In genomic region chr9:42022318-42022717, GRCm38 (mm10) we compare ENCODE assay signal across 20 mouse cellular contexts.
DNase-seq lines count a peak whose midpoint lies in the region; ATAC-seq and TF ChIP-seq lines count a peak whose summit lies in the region.
"Had no signal": no experiment of that assay in that cellular context is flagged by ENCODE, and none has a peak within 500 bp of the region (broad histone marks: within the 10 kb centered on the region; RNA-seq: fewer than 3 reads in every experiment).

No protein-coding gene starts in this region.

- no peak overlapping the region for H3K9ac ChIP-seq in heart, embryonic 16.5 days (ENCODE audit: low read length)
- H3K9ac ChIP-seq: forebrain, embryonic 12.5 days; heart, embryonic 15.5 days; limb, embryonic 15.5 days had no signal

- DNase-seq in heart, postnatal 25 days (ENCODE audit: low spot score), result no peak
- DNase-seq in spleen, adult 2 months (ENCODE audit: low read depth in 1 of 2, low spot score in 2 of 2), result peak in 1 of 2 experiments; percentile 71
- no peak for DNase-seq in spleen, postnatal 4 days (ENCODE audit: low spot score in 2 of 2)
- DNase-seq in splenic B cell, adult 2 months (ENCODE audit: low read depth, low spot score), result peak; percentile 83
- DNase-seq in thymus, postnatal 36 days, result peak; percentile 48 to 72
- DNase-seq in testis, postnatal 10 days (ENCODE audit: low spot score), result no peak
- DNase-seq in cerebellum, adult 2 months, result no peak
- DNase-seq: adrenal gland, postnatal 25 days; cerebellum, adult 18-20 months; gastrocnemius, postnatal 25 days; kidney, adult 2 months; kidney, postnatal 14 days; lung, postnatal 10 days had no signal

- no peaks in the 10 kb centered on the region for H3K4me1 ChIP-seq in heart, embryonic 16.5 days (ENCODE audit: control insufficient read depth, insufficient read depth, low read length)
- H3K4me1 ChIP-seq in spleen, adult 2 months (ENCODE audit: control insufficient read depth, insufficient read depth, insufficient read length), result peaks cover 29% of the 10 kb centered on the region; the same call in 1 of the 2 replicates
- no peaks in the 10 kb centered on the region for H3K4me1 ChIP-seq in cerebellum, adult 2 months (ENCODE audit: control insufficient read depth, insufficient read depth, low read length)
- H3K4me1 ChIP-seq: forebrain, embryonic 12.5 days; heart, embryonic 15.5 days; limb, embryonic 15.5 days; megakaryocyte, embryonic 14.5 days had no signal

- no peaks in the 10 kb centered on the region for H3K36me3 ChIP-seq in heart, embryonic 16.5 days (ENCODE audit: control insufficient read depth, insufficient read depth)
- peaks cover 43% of the 10 kb centered on the region for H3K36me3 ChIP-seq in spleen, adult 2 months (ENCODE audit: control insufficient read depth, insufficient read depth, low read length)
- H3K36me3 ChIP-seq in splenic B cell, adult 2 months (ENCODE audit: control insufficient read depth, insufficient read depth, low read length, poor library complexity, severe bottlenecking), result peaks cover 22% of the 10 kb centered on the region
- H3K36me3 ChIP-seq: forebrain, embryonic 12.5 days; heart, embryonic 15.5 days; hindbrain, embryonic 10.5 days; limb, embryonic 15.5 days had no signal

- H3K27me3 ChIP-seq in heart, embryonic 16.5 days (ENCODE audit: control insufficient read depth, insufficient read depth, low read length), result no peaks in the 10 kb centered on the region
- H3K27me3 ChIP-seq in spleen, adult 2 months (ENCODE audit: control insufficient read depth, insufficient read depth, low read length), result no peaks in the 10 kb centered on the region
- no peaks in the 10 kb centered on the region for H3K27me3 ChIP-seq in splenic B cell, adult 2 months (ENCODE audit: control insufficient read depth, insufficient read depth, low read length, poor library complexity, severe bottlenecking)
- no peaks in the 10 kb centered on the region for H3K27me3 ChIP-seq in cerebellum, adult 2 months (ENCODE audit: control insufficient read depth, insufficient read depth, low read length)
- H3K27me3 ChIP-seq: forebrain, embryonic 12.5 days; heart, embryonic 15.5 days; limb, embryonic 15.5 days; megakaryocyte, embryonic 14.5 days had no signal

- TF ChIP-seq CTCF in spleen, adult 2 months (IDR thresholded peaks at IDR 0.05; ENCODE audit: extremely low read depth, insufficient read depth, insufficient read length, insufficient replicate concordance), result no peak
- TF ChIP-seq CTCF in cerebellum, adult 2 months (IDR thresholded peaks at IDR 0.05; ENCODE audit: borderline replicate concordance, insufficient read depth, low read depth, low read length), result no peak

- 0 out of 2 replicates have a peak overlapping the region, but pooled peaks have one; percentile 20 for H3K27ac ChIP-seq in heart, embryonic 16.5 days (ENCODE audit: low read length)
- H3K27ac ChIP-seq in spleen, adult 2 months (ENCODE audit: insufficient read depth, low read length), result peak overlapping the region; percentile 80
- no peak overlapping the region for H3K27ac ChIP-seq in cerebellum, adult 2 months (ENCODE audit: insufficient read depth, low read length)
- H3K27ac ChIP-seq: forebrain, embryonic 12.5 days; heart, embryonic 15.5 days; hindbrain, embryonic 10.5 days; limb, embryonic 15.5 days had no signal

- H3K9me3 ChIP-seq in heart, embryonic 16.5 days (replicated peaks; ENCODE audit: control insufficient read depth, low read length), result no peaks in the 10 kb centered on the region
- H3K9me3 ChIP-seq: forebrain, embryonic 12.5 days; heart, embryonic 15.5 days; hindbrain, embryonic 10.5 days; limb, embryonic 15.5 days; megakaryocyte, embryonic 14.5 days had no signal

- ATAC-seq in heart, embryonic 16.5 days (replicated peaks; ENCODE audit: extremely low read depth, insufficient read depth, low FRiP score), result peak; percentile 57
- ATAC-seq: midbrain, embryonic 16.5 days had no signal

- H3K4me3 ChIP-seq in heart, embryonic 16.5 days (ENCODE audit: low read length), result no peak overlapping the region
- H3K4me3 ChIP-seq in spleen, adult 2 months (ENCODE audit: extremely low read depth, insufficient read depth, insufficient read length), result no peak overlapping the region
- no peak overlapping the region for H3K4me3 ChIP-seq in cerebellum, adult 2 months (replicated peaks; ENCODE audit: insufficient read depth, low read depth, low read length)
- H3K4me3 ChIP-seq: forebrain, embryonic 12.5 days; heart, embryonic 15.5 days; hindbrain, embryonic 10.5 days; limb, embryonic 15.5 days; megakaryocyte, embryonic 14.5 days had no signal

- WGBS in heart, embryonic 16.5 days, result 86% methylated on average over 12 of the region's 12 CpGs
- WGBS in spleen, adult 2 months, result 21% methylated on average over 12 of the region's 12 CpGs
- 90% methylated on average over 12 of the region's 12 CpGs for WGBS in cerebellum, adult 2 months

- no peak overlapping the region for H3K4me2 ChIP-seq in heart, embryonic 16.5 days (ENCODE audit: low read depth, low read length)
- H3K4me2 ChIP-seq: forebrain, embryonic 12.5 days; heart, embryonic 15.5 days; limb, embryonic 15.5 days had no signal

- TF ChIP-seq POLR2A in spleen, adult 2 months (IDR thresholded peaks at IDR 0.05; ENCODE audit: low read depth, low read length), result no peak; the same call in 1 of the 2 replicates
- no peak for TF ChIP-seq POLR2A in cerebellum, adult 2 months (IDR thresholded peaks at IDR 0.05; ENCODE audit: borderline replicate concordance, insufficient read depth, low read length)

- intact Hi-C loops in heart, postnatal 25 days (cut with DNase I), result no loop called here

Comparison
In these comparisons a context has a peak if more than half of its experiments do, and no peak if none do; other contexts are left out.
1. DNase-seq: peak in splenic B cell, adult 2 months (single experiment) and thymus, postnatal 36 days (2 of 2); none in heart, postnatal 25 days (single experiment), spleen, postnatal 4 days (0 of 2), testis, postnatal 10 days (single experiment) and cerebellum, adult 2 months (0 of 2).